Mouse (Mus musculus): ENCODE measurements around the gene Rab20. TPM values are rescaled to one million over a fixed set of nuclear protein-coding genes. Genes with fewer than 3 reads are reported as not detected.

The Rab20 gene
- polyA plus RNA-seq, 1 experiment from 2014 or later, result 3.1 TPM

DNA sequence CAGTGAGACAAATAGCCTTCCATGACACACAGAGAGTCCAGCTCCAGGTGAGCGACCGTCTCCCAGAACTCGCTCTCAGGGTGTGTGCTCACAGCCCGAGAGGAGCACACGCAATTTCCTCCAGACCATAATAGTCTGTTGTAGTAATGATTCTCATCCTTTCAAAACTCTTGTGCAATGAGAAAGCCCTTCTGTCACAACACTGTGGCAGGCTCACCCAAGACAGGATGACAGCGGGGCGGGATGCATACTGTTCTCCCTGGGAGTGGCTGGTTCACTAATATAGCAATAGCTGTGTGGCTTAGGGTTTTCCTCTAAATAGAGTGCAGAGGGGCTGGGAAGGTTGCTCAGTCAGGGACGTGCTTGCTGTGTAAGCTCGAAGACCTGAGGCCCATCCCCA lies 74.7 kb downstream of the Rab20 start:
- H3K27me3 ChIP-seq, result no peaks in the 10 kb centered on the region
- WGBS (ENCODE audit: insufficient replicate concordance), result 78% methylated on average over 9 of the region's 9 CpGs
- H3K9ac ChIP-seq, result no peak overlapping the region
- no peak for ATAC-seq (ENCODE audit: low read depth)
- H3K4me3 ChIP-seq (replicated peaks), result no peak overlapping the region
- no peaks in the 10 kb centered on the region for H3K36me3 ChIP-seq
- no peak overlapping the region for H3K4me2 ChIP-seq
- no peak for DNase-seq
- no peak overlapping the region for H3K27ac ChIP-seq
- H3K4me1 ChIP-seq (replicated peaks), result no peaks in the 10 kb centered on the region
- no peaks in the 10 kb centered on the region for H3K9me3 ChIP-seq (replicated peaks)

Other genes with a start within 250 kb of the Rab20 start
- gene Col4a2, start 165.9 kb downstream of the Rab20 start, polyA plus RNA-seq (2015; fragmentation: Nextera tagmentation; extraction: Ambion mirVana), result 5.4 and 6.0 TPM in 2 replicates
- gene Col4a1, start 165.9 kb downstream of the Rab20 start, polyA plus RNA-seq (2015; fragmentation: Nextera tagmentation; extraction: Ambion mirVana), result 14.3 and 18.2 TPM in 2 replicates
- gene Naxd, start 18.8 kb upstream of the Rab20 start, polyA plus RNA-seq (2015; fragmentation: Nextera tagmentation; extraction: Ambion mirVana), result 39.6 and 40.4 TPM in 2 replicates
- gene Cars2, start 72.1 kb upstream of the Rab20 start, polyA plus RNA-seq (2015; fragmentation: Nextera tagmentation; extraction: Ambion mirVana), result 17.9 and 19.4 TPM in 2 replicates
- gene Ing1, start 76.9 kb upstream of the Rab20 start, polyA plus RNA-seq (2015; fragmentation: Nextera tagmentation; extraction: Ambion mirVana), result 16.3 and 16.5 TPM in 2 replicates
- 30.7 and 37.0 TPM in 2 replicates for gene Ankrd10, start 157.0 kb upstream of the Rab20 start, polyA plus RNA-seq (2015; fragmentation: Nextera tagmentation; extraction: Ambion mirVana)
- not detected in 2 replicates for gene 1700016D06Rik, start 222.4 kb upstream of the Rab20 start, polyA plus RNA-seq (2015; fragmentation: Nextera tagmentation; extraction: Ambion mirVana)
- gene Arhgef7, start 249.0 kb upstream of the Rab20 start, polyA plus RNA-seq (2015; fragmentation: Nextera tagmentation; extraction: Ambion mirVana), result 9.4 and 11.5 TPM in 2 replicates

Measured in liver, embryonic 13.5 days (tissue).